Mouse (Mus musculus) left cerebral cortex, postnatal 14 days (tissue): ENCODE measurements at regions not wholly inside any gene's neighbourhood (a gene's known extent, or its start where the extent isn't known, plus 50 kb on each side); places are given as distances from the start of the nearest gene placed in this dataset.

Experiments used
- DNase-seq, 2 experiments: peaks; one replicate each; pipeline ENCODE4 v3.0.0; 2021 to 2022; ENCODE audit warnings: low spot score in 2 of 2, mixed read lengths in 1 of 2
- intact Hi-C: fragments of 180-260 bp; cut with DNase I; formaldehyde crosslinking; loops from one replicate; pipeline ENCODE4 v1.15.1; 2025

DNA sequence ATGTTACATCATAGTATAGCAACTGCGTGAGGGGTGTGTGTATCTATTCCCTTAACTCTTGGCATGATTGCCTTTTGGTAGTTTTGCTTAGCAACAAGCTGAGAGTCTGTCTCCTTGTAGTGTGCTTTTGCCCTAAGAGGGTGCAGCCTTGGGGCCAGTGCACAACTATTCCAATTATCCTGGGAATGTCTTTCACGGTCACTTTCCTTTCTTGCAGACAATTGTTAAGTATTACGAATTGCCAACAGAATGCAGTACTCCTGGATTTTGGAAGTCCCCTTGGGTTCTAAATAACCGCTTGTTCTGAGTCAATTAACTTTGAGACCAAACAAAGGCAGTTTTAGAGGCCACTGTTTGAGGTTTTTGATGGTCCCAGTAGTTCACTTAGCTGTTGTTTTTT is 242.1 kb upstream of the Ano5 start:
- intact Hi-C loops = no loop called here
- DNase-seq = no peak

DNA sequence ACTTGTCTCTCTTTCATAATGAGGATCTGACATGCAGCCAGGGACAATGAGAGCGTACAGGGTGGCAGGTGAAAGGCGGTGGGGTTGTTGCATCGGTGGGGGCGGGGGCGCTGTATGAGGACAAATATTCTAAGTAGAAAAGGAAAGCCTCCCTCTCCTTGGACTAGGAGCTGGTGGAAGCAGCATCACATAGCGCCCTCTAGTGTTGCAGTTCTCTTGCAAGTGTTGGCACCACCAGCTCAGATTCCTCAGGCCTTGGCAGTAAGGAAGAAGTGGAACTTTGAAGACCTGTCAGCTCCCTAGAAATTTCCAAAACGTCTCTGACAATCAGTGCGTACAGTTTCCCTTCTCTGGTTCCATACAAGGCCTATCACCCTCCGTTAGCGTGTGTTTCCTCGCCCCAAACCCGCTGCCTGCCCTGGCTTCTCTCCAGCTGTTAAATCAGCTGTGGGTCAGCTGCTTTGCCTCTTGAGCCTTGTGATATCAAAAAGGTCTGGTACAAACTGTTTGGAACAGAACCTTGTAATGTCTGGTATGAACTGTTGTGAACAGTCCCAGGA is 240.2 kb upstream of the Ano5 start:
- DNase-seq = peak; percentile 81
- intact Hi-C loops = no loop called here

- no peak for DNase-seq
- intact Hi-C loops = no loop called here
Measured at GRCm38 (mm10) chr7:51281470-51281869, 229.4 kb upstream of the Ano5 start.

DNA sequence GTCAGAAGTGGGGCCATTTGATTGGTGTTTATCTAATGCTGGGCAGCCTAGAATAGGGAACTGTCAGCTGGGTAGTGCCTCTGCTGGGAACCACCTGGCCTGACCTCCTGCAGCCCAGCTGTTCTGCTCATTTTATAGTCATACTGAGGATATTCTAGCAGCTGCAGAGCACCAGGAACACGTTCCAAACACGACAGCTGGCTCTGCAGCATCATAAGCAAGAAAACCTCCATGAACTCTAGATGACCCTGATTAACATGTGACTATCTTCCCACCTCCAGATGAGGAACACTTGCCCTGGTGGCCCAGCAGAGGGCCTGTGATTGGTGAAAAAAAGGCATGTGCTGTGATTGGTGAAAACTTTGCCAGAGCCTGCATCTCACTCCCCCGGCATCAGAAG is 210.6 kb upstream of the Ano5 start:
- peak in 1 of 2 experiments; percentile 3 for DNase-seq
- intact Hi-C loops = no loop called here

GRCm38 (mm10) chr7:51307757-51308156 is 203.1 kb upstream of the Ano5 start:
- DNase-seq = no peak
- intact Hi-C loops = no loop called here

- no peak for DNase-seq
- intact Hi-C loops = no loop called here
Measured at GRCm38 (mm10) chr7:51310191-51310590, 200.6 kb upstream of the Ano5 start.

DNA sequence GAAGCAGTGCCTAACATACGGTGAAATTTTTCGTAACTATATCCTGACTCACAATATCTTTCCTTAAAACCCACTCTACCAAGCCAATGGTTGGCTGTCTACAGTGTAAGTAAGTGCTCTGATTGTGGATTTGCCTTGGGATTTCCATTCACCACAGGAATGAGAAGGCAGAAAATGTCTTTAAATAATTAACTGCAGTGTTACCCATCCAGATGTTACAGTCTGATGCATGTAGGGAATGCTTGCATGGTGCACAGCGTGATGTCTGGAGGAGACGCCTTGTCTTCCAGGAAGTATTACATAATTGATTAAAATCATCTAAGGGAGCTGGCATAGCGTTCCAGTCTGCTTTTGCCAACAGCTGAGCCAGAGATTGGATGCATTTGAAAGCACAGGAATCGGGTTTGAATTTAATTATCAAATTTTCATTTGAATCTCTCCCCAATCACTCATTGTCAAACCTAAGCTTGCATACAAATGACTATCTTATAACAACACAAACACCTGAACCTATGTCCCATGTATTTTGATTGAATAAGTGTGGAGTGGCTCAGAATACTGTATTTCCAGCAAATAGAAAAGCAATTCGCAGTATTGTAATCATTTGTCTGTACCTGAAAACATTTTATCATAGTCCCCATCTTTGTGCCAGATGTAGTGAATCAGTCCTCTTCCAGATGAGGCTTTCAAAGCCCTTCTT is 170.8 kb upstream of the Ano5 start:
- intact Hi-C loops = no loop called here
- DNase-seq = peak in 1 of 2 experiments; percentile 6

DNA sequence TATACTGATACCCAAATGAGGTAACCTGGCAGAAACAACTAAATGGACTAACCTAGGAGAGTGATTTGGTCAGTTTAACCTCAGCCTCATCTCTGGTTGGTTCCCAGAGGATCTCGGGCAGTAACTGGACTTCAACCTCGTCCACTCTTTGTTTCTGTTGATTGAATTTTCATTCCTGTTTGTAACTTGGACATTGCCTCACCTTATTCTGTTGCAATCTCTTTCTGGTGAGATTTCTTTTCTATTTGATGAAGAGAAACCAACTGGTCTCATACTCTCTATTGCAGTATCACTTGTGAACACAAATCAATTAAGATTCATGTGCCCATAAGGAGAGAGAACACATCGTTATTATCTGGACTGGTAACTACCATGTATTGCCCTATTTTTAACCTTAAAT is 163.3 kb upstream of the Ano5 start:
- no peak for DNase-seq
- intact Hi-C loops = no loop called here

DNA sequence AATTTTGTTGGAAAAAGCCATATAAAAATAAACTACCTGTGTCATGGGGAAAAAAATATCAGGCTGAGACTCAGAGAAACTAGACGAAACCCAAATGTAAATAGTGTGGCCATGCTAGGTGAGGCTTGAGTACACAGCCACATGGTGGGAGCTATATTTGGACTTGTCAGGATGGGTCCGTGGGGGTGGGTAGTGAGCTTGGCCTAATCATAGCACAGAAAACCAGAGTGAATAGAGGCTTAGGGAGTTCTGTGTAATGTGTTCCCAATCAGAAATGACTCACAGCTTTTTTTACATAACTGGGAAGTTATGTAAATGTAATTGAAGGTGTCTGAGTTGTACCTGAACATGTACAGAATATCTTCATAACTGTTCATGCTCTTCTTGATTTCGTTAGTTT is 150.7 kb upstream of the Ano5 start:
- peak; percentile 17 to 54 for DNase-seq
- intact Hi-C loops = no loop called here

DNA sequence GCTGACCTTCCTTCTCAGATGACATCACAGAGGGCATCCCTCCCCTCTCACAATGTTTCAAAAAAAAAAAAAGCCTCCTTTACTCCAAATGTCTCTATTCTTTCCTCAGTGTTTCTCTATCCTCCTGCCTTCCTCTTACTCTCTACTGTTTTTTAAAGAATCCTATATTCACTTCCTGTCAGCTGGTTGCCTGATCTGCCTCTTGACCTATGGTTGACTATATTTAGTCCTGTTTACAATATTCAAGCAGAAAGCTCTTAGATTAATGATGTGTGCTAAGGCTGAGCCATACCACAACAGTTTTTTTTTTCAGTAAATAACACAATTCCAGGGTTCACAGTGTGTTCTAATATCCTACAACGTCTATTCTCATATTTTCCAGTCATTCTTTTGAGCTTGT is 133.2 kb upstream of the Ano5 start:
- intact Hi-C loops = no loop called here
- DNase-seq = no peak
